Mouse (Mus musculus) layer of hippocampus, postnatal 10 days (tissue): ENCODE measurements around the gene Kctd10. TPM values are rescaled to one million over a fixed set of nuclear protein-coding genes. Genes with fewer than 3 reads are reported as not detected.
A peak's percentile ranks its signal among the peaks of the same experiment; 100 is the strongest.

Source experiments
- DNase-seq, 2 experiments: peaks; one replicate each; pipeline ENCODE4 v3.0.0; 2021; ENCODE audit warnings: low spot score in 2 of 2
- microRNA-seq, 2 experiments: library from miRNA; unstranded; fragments of <30 nt; microRNA quantifications; one replicate each; pipeline ENCODE4 v1.2.0; 2021
- total RNA-seq, 2 experiments: library from RNA; stranded (reverse); gene quantifications; 2 replicates each; pipeline ENCODE4 v1.2.3; 2021

The Kctd10 gene
- total RNA-seq, 2 experiments from 2014 or later, result 45.1 to 45.9 TPM

DNA sequence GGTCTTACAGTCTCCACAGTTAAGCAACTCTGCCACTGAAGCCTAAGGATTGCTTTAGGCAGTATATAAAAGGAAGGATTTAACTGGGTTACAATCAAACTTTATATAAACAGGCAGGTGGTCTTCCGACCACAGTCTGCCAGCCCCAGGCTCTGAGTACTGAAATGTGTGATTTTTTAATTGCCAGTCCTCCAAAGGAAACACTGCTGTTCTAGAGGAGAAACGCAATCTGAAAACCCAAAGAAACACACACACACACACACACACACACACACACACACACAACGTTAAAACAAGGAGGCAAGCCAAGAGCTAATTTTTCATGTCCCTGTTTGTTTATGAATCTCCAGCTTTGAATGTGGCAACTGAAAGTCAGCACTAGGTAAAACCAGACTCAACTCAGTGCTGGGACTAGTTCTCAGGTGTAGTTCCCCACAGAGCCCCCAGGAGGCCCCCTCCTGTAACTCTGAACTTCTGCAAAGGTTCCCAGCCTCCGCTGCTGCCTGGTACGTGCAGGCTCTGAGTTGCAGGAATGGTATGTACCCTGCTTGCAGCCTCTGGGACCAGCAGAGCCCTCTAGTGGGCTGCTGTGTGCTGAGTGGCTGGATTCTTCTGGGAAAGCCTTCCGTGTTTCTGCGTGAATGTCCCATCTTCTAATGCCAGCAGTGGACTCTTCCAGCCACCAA lies 23.9 kb downstream of the Kctd10 start:
- DNase-seq, result peak; percentile 69 to 75

DNA sequence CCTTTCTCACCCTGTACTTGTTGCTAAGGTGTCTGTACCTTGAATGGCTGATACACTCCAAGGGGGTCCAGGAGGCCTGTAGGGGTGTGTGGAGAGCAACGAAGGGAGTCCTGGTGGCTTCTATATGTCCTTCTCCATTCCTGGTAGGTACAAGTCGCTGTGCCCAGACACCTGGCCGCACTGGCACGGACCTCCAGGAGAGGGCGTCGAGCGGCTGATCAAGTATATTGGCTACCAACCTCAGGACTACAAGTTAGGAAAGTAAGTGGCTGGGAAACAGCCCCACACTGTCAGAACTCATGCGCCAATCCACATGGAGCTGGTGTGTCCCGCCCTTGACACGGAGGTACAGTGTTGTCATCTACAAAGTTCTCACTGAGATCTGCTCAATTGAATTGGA lies 28.8 kb downstream of the Kctd10 start:
- DNase-seq, result no peak

GRCm38 (mm10) chr5:114347005-114347404 lies 33.3 kb downstream of the Kctd10 start:
- no peak for DNase-seq

DNA sequence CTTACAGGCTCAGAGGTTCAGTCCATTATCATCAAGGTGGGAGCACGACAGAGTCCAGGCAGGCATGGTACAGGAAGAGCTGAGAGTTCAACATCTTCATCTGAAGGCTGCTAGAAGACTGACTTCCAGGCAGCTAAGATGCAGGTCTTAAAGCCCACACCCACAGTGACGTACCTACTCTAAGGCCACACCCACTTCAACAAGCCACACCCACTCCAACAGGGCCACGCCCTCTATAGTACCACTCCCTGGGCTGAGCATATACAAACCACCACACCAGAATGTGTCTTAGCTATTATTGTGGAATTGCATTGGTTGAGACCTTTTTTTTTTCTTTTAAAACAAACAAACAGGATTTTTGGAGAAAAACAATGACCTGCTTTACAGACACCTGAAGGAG lies 34.8 kb downstream of the Kctd10 start:
- no peak for DNase-seq

GRCm38 (mm10) chr5:114343612-114344011 lies 36.7 kb downstream of the Kctd10 start:
- no peak for DNase-seq

- no peak for DNase-seq
Measured at GRCm38 (mm10) chr5:114342996-114343395, 37.3 kb downstream of the Kctd10 start.

DNA sequence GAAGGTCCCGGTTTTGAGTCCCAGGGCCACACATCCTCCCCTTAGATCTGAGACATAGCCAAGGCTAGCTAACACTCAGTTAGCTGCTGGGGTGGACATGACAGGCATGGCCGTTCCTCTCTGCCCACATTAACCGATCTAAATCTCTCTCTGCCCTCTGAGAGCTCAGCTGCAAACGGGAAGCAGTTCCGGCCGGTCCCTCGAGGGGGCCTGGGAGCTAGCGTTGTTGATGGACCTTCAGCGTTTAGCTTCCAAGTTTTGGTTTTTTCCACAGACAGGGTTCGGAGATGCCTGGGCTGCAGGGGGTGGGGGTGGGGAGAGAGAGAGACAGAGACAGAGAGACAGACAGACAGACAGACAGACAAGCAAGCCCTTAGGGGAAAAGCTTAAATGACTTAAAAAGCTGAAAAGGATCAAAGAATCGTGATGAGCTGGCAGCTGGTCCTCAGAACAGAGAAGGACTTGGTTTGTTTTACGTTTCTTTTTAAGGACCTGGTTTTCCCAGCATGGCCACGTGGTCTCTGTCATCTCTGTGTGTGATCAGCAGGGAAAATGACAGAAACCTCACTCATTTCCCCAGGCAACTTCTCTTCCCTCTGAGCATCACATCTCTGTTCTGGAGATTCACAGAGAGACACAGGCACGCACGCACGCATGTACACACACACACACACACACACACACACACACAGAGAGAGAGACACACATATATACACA lies 56.4 kb downstream of the Kctd10 start:
- peak; percentile 64 to 70 for DNase-seq

- no peak for DNase-seq
Measured at GRCm38 (mm10) chr5:114323105-114323790, 57.1 kb downstream of the Kctd10 start.

Small RNA genes within 50 kb of the gene (microRNA-seq; reads per million reads assigned to microRNA genes)
- 0.22 to 0.39 reads per million in 2 experiments for gene Mir7027

Other genes with a start within 250 kb of the Kctd10 start
- 1 to 10 TPM; 4.9 to 5.5 TPM for gene Acacb, start 234.0 kb downstream of the Kctd10 start, total RNA-seq
- gene Foxn4, start 106.7 kb downstream of the Kctd10 start, total RNA-seq, result not detected
- gene Myo1h, start 91.3 kb downstream of the Kctd10 start, total RNA-seq, result under 1 TPM; 0.62 to 0.67 TPM
- 10 to 100 TPM; 69.1 to 83.7 TPM for gene Ube3b, start 99 bp upstream of the Kctd10 start, total RNA-seq
- 10 to 100 TPM; 22.0 to 24.4 TPM for gene Mmab, start 63.6 kb upstream of the Kctd10 start, total RNA-seq
- gene Mvk, start 63.8 kb upstream of the Kctd10 start, total RNA-seq, result 10 to 100 TPM; 52.6 to 54.6 TPM
- 1 to 10 TPM; 5.0 to 5.7 TPM for gene Fam222a, start 187.5 kb upstream of the Kctd10 start, total RNA-seq